Mouse (Mus musculus) testis, postnatal 14 days (tissue): ENCODE measurements around the gene Lifr.

Experiments used
- DNase-seq: peaks from one replicate; pipeline ENCODE4 v3.0.0; 2021; ENCODE audit warnings: low spot score

The Lifr gene

GRCm38 (mm10) chr15:7159869-7160268 lies 69.5 kb downstream of the Lifr start:
- DNase-seq, result no peak

- DNase-seq, result no peak
Observed at GRCm38 (mm10) chr15:7160321-7160720, 69.9 kb downstream of the Lifr start.

- no peak for DNase-seq
Observed at GRCm38 (mm10) chr15:7163851-7164250, 73.4 kb downstream of the Lifr start.

GRCm38 (mm10) chr15:7166735-7167134 lies 76.3 kb downstream of the Lifr start:
- DNase-seq, result no peak

GRCm38 (mm10) chr15:7167238-7167905 lies 77.0 kb downstream of the Lifr start:
- DNase-seq, result no peak

GRCm38 (mm10) chr15:7167906-7168532 lies 77.6 kb downstream of the Lifr start:
- no peak for DNase-seq

- no peak for DNase-seq
Observed at GRCm38 (mm10) chr15:7172875-7173274, 82.5 kb downstream of the Lifr start.

- DNase-seq, result no peak
Observed at GRCm38 (mm10) chr15:7173346-7173745, 82.9 kb downstream of the Lifr start.

- DNase-seq, result no peak
Observed at GRCm38 (mm10) chr15:7173776-7174175, 83.4 kb downstream of the Lifr start.

- DNase-seq, result peak; percentile 50
Observed at GRCm38 (mm10) chr15:7180576-7180975, 90.2 kb downstream of the Lifr start.

- no peak for DNase-seq
Observed at GRCm38 (mm10) chr15:7187682-7188081, 97.3 kb downstream of the Lifr start.

GRCm38 (mm10) chr15:7189678-7190454 lies 99.5 kb downstream of the Lifr start:
- no peak for DNase-seq

- no peak for DNase-seq
Observed at GRCm38 (mm10) chr15:7191074-7191473, 100.7 kb downstream of the Lifr start.

GRCm38 (mm10) chr15:7192582-7192981 lies 102.2 kb downstream of the Lifr start:
- DNase-seq, result no peak

GRCm38 (mm10) chr15:7194147-7194720 lies 103.8 kb downstream of the Lifr start:
- DNase-seq, result peak; percentile 56

- no peak for DNase-seq
Observed at GRCm38 (mm10) chr15:7194748-7195221, 104.4 kb downstream of the Lifr start.

- no peak for DNase-seq
Observed at GRCm38 (mm10) chr15:7197652-7198445, 107.4 kb downstream of the Lifr start.

- no peak for DNase-seq
Observed at GRCm38 (mm10) chr15:7198816-7199215, 108.4 kb downstream of the Lifr start.

GRCm38 (mm10) chr15:7200286-7200685 lies 109.9 kb downstream of the Lifr start:
- no peak for DNase-seq

- DNase-seq, result peak; percentile 53
Observed at GRCm38 (mm10) chr15:7201421-7202380, 111.3 kb downstream of the Lifr start.

GRCm38 (mm10) chr15:7202981-7203380 lies 112.6 kb downstream of the Lifr start:
- DNase-seq, result no peak
